Mouse (Mus musculus) gastrocnemius, adult 18-20 months (tissue): Measurements from ENCODE around the gene Klrb1b. TPM values are rescaled to one million over a fixed set of nuclear protein-coding genes. Genes with fewer than 3 reads are reported as not detected.
"Not testable (repeated sequence)": the region's sequence is repeated elsewhere in the genome, so short reads cannot be mapped to it uniquely, and the experiment has no call there.

Source experiments
- DNase-seq: peaks from one replicate; pipeline ENCODE4 v3.0.0; 2021; ENCODE audit warnings: low spot score
- total RNA-seq, 2 experiments: library from RNA; stranded (reverse); gene quantifications; 2 replicates each; pipeline ENCODE4 v1.2.3; 2021

The Klrb1b gene
- total RNA-seq, 2 experiments from 2014 or later: not detected

GRCm38 (mm10) chr6:128800696-128801095 is 25.4 kb downstream of the Klrb1b start:
- DNase-seq: not testable (repeated sequence)

GRCm38 (mm10) chr6:128799896-128800270 is 26.2 kb downstream of the Klrb1b start:
- DNase-seq: no peak

- peak; percentile 88 for DNase-seq
Measured at GRCm38 (mm10) chr6:128799144-128799895, 26.8 kb downstream of the Klrb1b start.

GRCm38 (mm10) chr6:128798772-128799143 is 27.4 kb downstream of the Klrb1b start:
- peak; percentile 77 for DNase-seq

GRCm38 (mm10) chr6:128797936-128798771 is 28.0 kb downstream of the Klrb1b start:
- DNase-seq: no peak

GRCm38 (mm10) chr6:128797185-128797905 is 28.8 kb downstream of the Klrb1b start:
- DNase-seq: no peak

GRCm38 (mm10) chr6:128796321-128796955 is 29.7 kb downstream of the Klrb1b start:
- no peak for DNase-seq

- no peak for DNase-seq
Measured at GRCm38 (mm10) chr6:128793734-128794133, 32.4 kb downstream of the Klrb1b start.

- not testable (repeated sequence) for DNase-seq
Measured at GRCm38 (mm10) chr6:128790491-128790994, 35.6 kb downstream of the Klrb1b start.

- no peak for DNase-seq
Measured at GRCm38 (mm10) chr6:128789115-128789514, 37.0 kb downstream of the Klrb1b start, which contains the start of gene Klrb1c. Klrb1c (minus strand) TSS chr6:128789215.

GRCm38 (mm10) chr6:128788517-128788916 is 37.6 kb downstream of the Klrb1b start:
- no peak for DNase-seq

- DNase-seq: not testable (repeated sequence)
Measured at GRCm38 (mm10) chr6:128786396-128786795, 39.7 kb downstream of the Klrb1b start.

GRCm38 (mm10) chr6:128769481-128770253 is 56.5 kb downstream of the Klrb1b start:
- DNase-seq: no peak

- DNase-seq: no peak
Measured at GRCm38 (mm10) chr6:128768047-128768446, 58.1 kb downstream of the Klrb1b start.

- DNase-seq: peak; percentile 33
Measured at GRCm38 (mm10) chr6:128766486-128767254, 59.5 kb downstream of the Klrb1b start.

GRCm38 (mm10) chr6:128765211-128765610 is 60.9 kb downstream of the Klrb1b start:
- DNase-seq: no peak

- DNase-seq: no peak
Measured at GRCm38 (mm10) chr6:128764598-128764997, 61.5 kb downstream of the Klrb1b start.

- DNase-seq: peak; percentile 97
Measured at GRCm38 (mm10) chr6:128763736-128764523, 62.2 kb downstream of the Klrb1b start.
